Mouse (Mus musculus): Measurements from ENCODE around the gene Gm42674. TPM values are rescaled to one million over a fixed set of nuclear protein-coding genes. Genes with fewer than 3 reads are reported as not detected.

Gene Gm42674
- not detected for polyA plus RNA-seq (2014; fragmentation: Illumina TruSeq; extraction: RNeasy Lipid Tissue Mini Kit (QIAGEN cat#74804); ENCODE audit: low replicate concordance)

DNA sequence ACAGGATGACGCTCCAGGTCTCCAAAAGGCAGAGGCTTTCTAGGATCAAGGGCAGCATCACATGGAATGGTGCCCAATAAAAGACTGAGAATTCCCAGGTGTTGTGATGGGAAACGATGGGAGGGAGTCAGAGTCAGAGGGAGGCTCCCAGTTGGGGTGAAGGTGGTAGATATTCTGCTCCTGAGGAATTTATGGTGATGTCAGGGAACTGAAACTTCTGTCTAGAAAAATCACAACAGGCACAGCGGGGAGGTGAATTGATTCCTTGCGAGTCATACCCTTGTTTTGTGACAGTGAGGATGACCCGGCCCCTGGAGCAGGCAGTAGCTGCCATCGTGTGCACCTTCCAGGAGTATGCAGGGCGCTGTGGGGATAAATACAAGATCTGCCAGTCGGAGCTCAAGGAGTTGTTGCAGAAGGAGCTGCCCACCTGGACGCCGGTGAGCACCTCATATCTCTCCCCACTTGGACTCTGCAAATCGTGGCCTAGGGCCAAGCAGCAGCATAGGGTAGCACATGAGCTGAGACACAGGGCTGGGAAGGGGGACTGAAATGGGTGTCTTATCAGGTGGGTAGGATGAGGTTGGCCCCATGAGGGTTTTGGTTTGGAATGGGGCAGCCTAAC lies at the start of gene Gm42674:
Gene Gm42674, plus strand, starts transcription at position 419 of the 625 bp plus-strand sequence.

DNA sequence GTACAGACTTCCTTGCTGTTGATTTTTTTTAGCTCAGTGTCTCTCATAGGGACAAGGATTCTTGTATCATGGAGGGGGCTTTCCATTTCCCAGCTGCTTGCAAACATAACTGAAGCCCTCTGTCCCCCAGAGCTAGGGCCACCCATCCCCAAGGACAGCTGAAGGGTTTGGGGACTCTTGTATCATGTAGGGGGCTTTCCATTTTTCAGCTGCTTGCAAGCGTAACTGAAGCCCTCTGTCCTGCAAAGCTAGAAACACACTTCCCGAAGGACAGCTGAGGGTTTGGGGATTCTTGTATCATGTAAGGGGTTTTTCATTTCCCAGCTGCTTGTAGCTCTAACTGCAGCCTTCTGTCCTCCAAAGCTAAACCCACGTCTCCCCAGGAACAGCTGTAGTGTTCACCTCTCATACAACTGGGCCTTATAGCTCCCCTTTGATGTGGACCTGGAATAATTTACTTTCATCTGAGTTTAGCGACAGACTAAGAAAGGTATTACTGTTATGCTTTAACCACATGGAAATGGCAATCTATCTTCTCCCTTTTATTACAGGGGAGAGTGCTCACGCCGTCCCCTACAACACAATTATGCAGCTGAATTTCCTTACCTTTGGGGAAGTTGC lies 41.6 kb upstream of the Gm42674 start, which contains the start of gene S100a3:
Gene S100a3, plus strand, starts transcription at position 571 of the 621 bp plus-strand sequence.

DNA sequence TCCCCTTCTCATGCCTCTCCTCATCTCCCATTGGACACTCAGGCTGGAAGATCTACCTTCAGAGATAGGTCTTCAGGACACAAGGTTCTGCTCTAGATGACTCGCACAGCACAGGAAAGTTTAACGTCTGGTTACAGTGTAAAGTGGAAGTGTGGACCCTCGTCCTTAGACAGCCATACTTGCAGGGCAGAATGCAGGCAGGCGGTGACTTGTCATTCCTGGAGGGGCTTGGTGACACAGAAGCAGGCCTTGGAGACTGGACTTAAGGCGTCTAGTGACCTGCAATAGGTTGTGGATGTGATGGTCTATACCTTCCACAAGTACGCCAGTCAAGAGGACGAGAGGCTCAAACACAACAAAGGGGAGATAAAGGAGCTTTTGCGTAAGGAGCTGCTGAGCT lies 11.8 kb upstream of the Gm42674 start, which contains the start of gene S100a2:
Gene S100a2, plus strand, starts transcription at position 301 of the 400 bp plus-strand sequence.

DNA sequence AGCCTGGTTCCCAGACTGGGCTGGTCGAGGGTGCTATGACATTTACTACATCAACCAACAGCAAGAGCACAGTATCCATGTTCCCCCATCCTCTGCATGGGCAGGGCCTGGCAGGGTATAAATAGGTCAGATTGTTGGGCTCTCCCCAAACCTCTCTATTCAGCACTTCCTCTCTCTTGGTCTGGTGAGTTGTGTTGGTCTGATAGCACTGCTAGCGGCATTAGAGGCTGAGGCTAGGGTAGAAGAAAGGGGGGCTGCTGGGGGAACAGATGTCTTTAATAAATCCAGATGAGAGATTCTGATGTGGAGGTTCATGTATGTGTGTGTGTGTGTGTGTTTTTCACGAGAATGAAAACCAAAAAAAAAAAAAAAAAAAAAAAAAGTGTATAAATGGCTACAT lies 1.9 kb downstream of the Gm42674 start, which contains the start of gene S100a4:
Gene S100a4, plus strand, starts transcription at position 149 of the 400 bp plus-strand sequence.

DNA sequence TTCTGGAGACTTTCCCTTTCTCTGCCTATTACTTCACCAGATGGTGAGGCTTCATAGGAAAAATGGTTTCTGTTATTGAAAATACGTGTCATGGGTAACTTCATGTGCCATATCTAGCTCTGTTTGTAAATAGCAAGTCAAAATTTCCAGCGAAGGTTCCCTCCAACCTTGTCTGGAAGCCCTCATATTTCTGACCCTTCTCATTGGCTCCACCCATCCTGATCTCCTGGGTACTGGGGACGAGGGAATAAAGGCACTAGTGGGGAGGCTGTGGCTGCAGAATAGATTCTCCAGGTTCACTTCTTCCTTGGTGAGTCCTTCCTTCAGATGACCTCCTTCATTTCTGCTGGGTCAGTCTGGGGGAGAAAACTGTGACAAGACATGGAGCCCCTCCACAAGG lies 6.5 kb downstream of the Gm42674 start, which contains the start of gene S100a5:
Gene S100a5, plus strand, starts transcription at position 301 of the 400 bp plus-strand sequence.

DNA sequence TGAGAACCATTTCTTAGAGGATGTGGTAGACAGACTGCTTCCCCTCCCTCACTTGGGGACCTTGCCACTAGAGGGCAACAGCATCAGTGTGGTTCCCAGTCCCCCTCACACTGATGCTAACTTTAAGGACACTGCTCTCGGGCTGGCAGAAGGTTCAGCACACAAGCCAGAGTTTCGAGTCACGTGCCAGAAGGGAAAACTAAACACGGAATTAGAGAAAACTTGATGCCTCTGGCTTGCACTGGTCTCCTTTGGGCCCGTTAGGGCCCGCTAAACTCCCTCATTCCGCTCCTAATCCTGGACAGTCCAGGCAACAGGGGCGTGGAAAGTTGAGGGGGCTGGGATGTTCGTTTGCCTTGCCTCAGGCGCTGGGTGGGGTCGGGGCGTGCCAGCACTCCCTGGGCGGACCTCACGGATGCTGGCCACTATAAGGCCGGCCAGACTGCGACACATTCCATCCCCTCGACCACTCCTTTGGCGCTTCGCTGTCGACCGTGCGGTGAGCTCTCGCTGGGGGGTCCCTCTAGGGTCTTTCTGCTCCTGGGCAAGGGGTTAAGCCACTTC lies 11.1 kb downstream of the Gm42674 start, which contains the start of gene S100a6:
Gene S100a6, plus strand, starts transcription at position 155 of the 564 bp plus-strand sequence.

DNA sequence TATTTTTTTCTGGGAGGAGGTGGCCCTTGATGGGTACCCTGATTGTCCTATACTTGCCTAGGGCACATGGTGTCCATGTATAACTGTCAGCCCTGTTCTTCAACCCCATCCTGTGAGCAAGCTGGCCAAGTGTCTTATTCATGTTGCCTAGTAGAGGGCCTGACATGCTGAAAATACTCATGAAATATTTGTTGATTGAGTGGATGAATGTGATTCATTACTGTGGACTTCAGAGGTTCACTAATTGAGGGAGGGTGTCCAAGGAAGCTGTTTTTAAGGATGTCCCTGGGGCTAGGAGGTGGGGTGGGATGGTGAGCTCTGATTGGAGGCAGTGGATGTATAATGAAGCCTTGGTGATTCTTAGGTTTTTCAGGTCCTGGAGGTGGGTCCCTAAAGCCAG lies 52.0 kb downstream of the Gm42674 start, which contains the start of gene S100a7a:
Gene S100a7a, plus strand, starts transcription at position 301 of the 400 bp plus-strand sequence.

Other genes starting within 250 kb of the Gm42674 start
- not detected for gene Slc27a3, start 212.0 kb upstream of the Gm42674 start, polyA plus RNA-seq (2014; fragmentation: Illumina TruSeq; extraction: RNeasy Lipid Tissue Mini Kit (QIAGEN cat#74804); ENCODE audit: low replicate concordance)
- 8.9 TPM for gene Ints3, start 168.3 kb upstream of the Gm42674 start, polyA plus RNA-seq (2014; fragmentation: Illumina TruSeq; extraction: RNeasy Lipid Tissue Mini Kit (QIAGEN cat#74804); ENCODE audit: low replicate concordance)
- gene Npr1, start 136.0 kb upstream of the Gm42674 start, polyA plus RNA-seq (2014; fragmentation: Illumina TruSeq; extraction: RNeasy Lipid Tissue Mini Kit (QIAGEN cat#74804); ENCODE audit: low replicate concordance) = 1.4 TPM
- gene Ilf2, start 125.8 kb upstream of the Gm42674 start, polyA plus RNA-seq (2014; fragmentation: Illumina TruSeq; extraction: RNeasy Lipid Tissue Mini Kit (QIAGEN cat#74804); ENCODE audit: low replicate concordance) = 30.4 TPM
- gene Snapin, start 110.9 kb upstream of the Gm42674 start, polyA plus RNA-seq (2014; fragmentation: Illumina TruSeq; extraction: RNeasy Lipid Tissue Mini Kit (QIAGEN cat#74804); ENCODE audit: low replicate concordance) = 32.7 TPM
- 112 TPM for gene Chtop, start 92.4 kb upstream of the Gm42674 start, polyA plus RNA-seq (2014; fragmentation: Illumina TruSeq; extraction: RNeasy Lipid Tissue Mini Kit (QIAGEN cat#74804); ENCODE audit: low replicate concordance)
- 27.6 TPM for gene S100a1, start 87.5 kb upstream of the Gm42674 start, polyA plus RNA-seq (2014; fragmentation: Illumina TruSeq; extraction: RNeasy Lipid Tissue Mini Kit (QIAGEN cat#74804); ENCODE audit: low replicate concordance)
- 2.8 TPM for gene S100a13, start 87.5 kb upstream of the Gm42674 start, polyA plus RNA-seq (2014; fragmentation: Illumina TruSeq; extraction: RNeasy Lipid Tissue Mini Kit (QIAGEN cat#74804); ENCODE audit: low replicate concordance)
- gene S100a14, start 75.0 kb upstream of the Gm42674 start, polyA plus RNA-seq (2014; fragmentation: Illumina TruSeq; extraction: RNeasy Lipid Tissue Mini Kit (QIAGEN cat#74804); ENCODE audit: low replicate concordance) = not detected
- 9.7 TPM for gene S100a16, start 64.7 kb upstream of the Gm42674 start, polyA plus RNA-seq (2014; fragmentation: Illumina TruSeq; extraction: RNeasy Lipid Tissue Mini Kit (QIAGEN cat#74804); ENCODE audit: low replicate concordance)
- not detected for gene S100a3, start 41.3 kb upstream of the Gm42674 start, polyA plus RNA-seq (2014; fragmentation: Illumina TruSeq; extraction: RNeasy Lipid Tissue Mini Kit (QIAGEN cat#74804); ENCODE audit: low replicate concordance)
- gene S100a2, start 11.7 kb upstream of the Gm42674 start, polyA plus RNA-seq (2014; fragmentation: Illumina TruSeq; extraction: RNeasy Lipid Tissue Mini Kit (QIAGEN cat#74804); ENCODE audit: low replicate concordance) = not detected
- not detected for gene S100a4, start 1.9 kb downstream of the Gm42674 start, polyA plus RNA-seq (2014; fragmentation: Illumina TruSeq; extraction: RNeasy Lipid Tissue Mini Kit (QIAGEN cat#74804); ENCODE audit: low replicate concordance)
- gene S100a5, start 6.6 kb downstream of the Gm42674 start, polyA plus RNA-seq (2014; fragmentation: Illumina TruSeq; extraction: RNeasy Lipid Tissue Mini Kit (QIAGEN cat#74804); ENCODE audit: low replicate concordance) = not detected
- 8.6 TPM for gene S100a6, start 11.0 kb downstream of the Gm42674 start, polyA plus RNA-seq (2014; fragmentation: Illumina TruSeq; extraction: RNeasy Lipid Tissue Mini Kit (QIAGEN cat#74804); ENCODE audit: low replicate concordance)
- not detected for gene S100a7a, start 52.1 kb downstream of the Gm42674 start, polyA plus RNA-seq (2014; fragmentation: Illumina TruSeq; extraction: RNeasy Lipid Tissue Mini Kit (QIAGEN cat#74804); ENCODE audit: low replicate concordance)
- gene S100a8, start 67.1 kb downstream of the Gm42674 start, polyA plus RNA-seq (2014; fragmentation: Illumina TruSeq; extraction: RNeasy Lipid Tissue Mini Kit (QIAGEN cat#74804); ENCODE audit: low replicate concordance) = not detected
- not detected for gene S100a9, start 93.8 kb downstream of the Gm42674 start, polyA plus RNA-seq (2014; fragmentation: Illumina TruSeq; extraction: RNeasy Lipid Tissue Mini Kit (QIAGEN cat#74804); ENCODE audit: low replicate concordance)
- not detected for gene Pglyrp4, start 125.0 kb downstream of the Gm42674 start, polyA plus RNA-seq (2014; fragmentation: Illumina TruSeq; extraction: RNeasy Lipid Tissue Mini Kit (QIAGEN cat#74804); ENCODE audit: low replicate concordance)
- gene Gm5849, start 176.0 kb downstream of the Gm42674 start, polyA plus RNA-seq (2014; fragmentation: Illumina TruSeq; extraction: RNeasy Lipid Tissue Mini Kit (QIAGEN cat#74804); ENCODE audit: low replicate concordance) = not detected